Mouse (Mus musculus): ENCODE data around the gene Hdac1. TPM values are rescaled to one million over a fixed set of nuclear protein-coding genes. Genes with fewer than 3 reads are reported as not detected.

Hdac1 gene
- polyA plus RNA-seq, 1 experiment from 2014 or later, result 59.7 TPM

GRCm38 (mm10) chr4:129576863-129577491 is 34.5 kb upstream of the Hdac1 start:
- no peaks in the 10 kb centered on the region for H3K27me3 ChIP-seq
- TF ChIP-seq CTCF (IDR thresholded peaks at IDR 0.05), result peak; percentile 82
- ATAC-seq, result no peak
- DNase-seq (ENCODE audit: low read depth, low spot score), result no peak
- in situ Hi-C loops (cut with MboI; ENCODE audit: low pct_unique_long_range_greater_than_20kb), result no loop called here
- ChIA-PET CTCF (interaction anchor here (0.7 to 3.6 kb wide), 9 partner anchors 9 to 36 kb away, joined by 3 to 19 read pairs (median 4); no protein-coding TSS in a partner anchor), POLR2A (interaction anchor here (1.0 to 1.3 kb wide), 2 partner anchors 34 to 42 kb away, joined by 3 to 4 read pairs; partner anchors contain the start of gene Hdac1)

DNA sequence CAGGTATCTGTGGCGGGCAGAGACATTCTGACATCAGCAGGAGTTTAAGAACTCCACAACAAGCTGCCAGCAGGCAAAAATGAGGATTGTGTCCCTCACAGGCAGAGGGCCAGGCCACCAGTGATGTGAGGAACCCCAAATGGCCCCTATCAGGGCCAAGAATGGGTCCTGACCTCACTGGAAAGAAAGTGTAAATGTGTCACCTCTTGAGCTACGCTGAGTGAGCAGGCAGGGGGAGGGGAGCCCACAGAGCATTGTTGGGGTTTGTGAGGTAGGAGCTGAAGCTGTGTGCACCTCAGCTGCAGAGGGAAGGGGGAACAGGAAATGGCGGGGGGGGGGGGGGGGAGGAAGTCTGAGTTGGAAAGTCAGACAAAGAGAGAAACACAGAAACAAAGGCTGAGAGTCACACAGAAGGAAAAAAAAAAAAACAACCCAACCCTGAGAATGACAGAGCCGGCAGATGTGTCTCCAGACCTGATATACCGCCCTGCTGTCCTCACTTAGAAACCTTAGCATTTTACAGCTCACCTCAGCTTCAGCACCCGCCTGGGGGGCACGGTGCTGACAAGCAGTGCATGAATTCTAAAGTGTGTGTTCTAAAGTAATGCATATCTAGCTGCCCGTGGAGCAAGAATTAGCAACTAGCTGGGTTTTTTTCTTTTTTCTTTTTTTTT is 32.8 kb upstream of the Hdac1 start:
- CTCF ChIA-PET, result no interaction called here
- no peak for TF ChIP-seq CTCF (IDR thresholded peaks at IDR 0.05)
- DNase-seq (ENCODE audit: low read depth, low spot score) (no peak), ATAC-seq (no peak)
- POLR2A ChIA-PET, result no interaction called here
- no peaks in the 10 kb centered on the region for H3K27me3 ChIP-seq
- in situ Hi-C loops (cut with MboI; ENCODE audit: low pct_unique_long_range_greater_than_20kb), result no loop called here

GRCm38 (mm10) chr4:129573430-129573829 is 30.9 kb upstream of the Hdac1 start, which contains the start of gene Lck:
Gene Lck, minus strand, starts transcription at chr4:129573641.
- in situ Hi-C loops (cut with MboI; ENCODE audit: low pct_unique_long_range_greater_than_20kb), result no loop called here
- no peaks in the 10 kb centered on the region for H3K27me3 ChIP-seq
- no peak for TF ChIP-seq CTCF (IDR thresholded peaks at IDR 0.05)
- POLR2A ChIA-PET, result no interaction called here
- DNase-seq (ENCODE audit: low read depth, low spot score), result no peak
- no peak for ATAC-seq
- CTCF ChIA-PET, result interaction anchor here (2.1 kb wide), 1 partner anchor 36 kb away, joined by 5 read pairs; no protein-coding TSS in a partner anchor

DNA sequence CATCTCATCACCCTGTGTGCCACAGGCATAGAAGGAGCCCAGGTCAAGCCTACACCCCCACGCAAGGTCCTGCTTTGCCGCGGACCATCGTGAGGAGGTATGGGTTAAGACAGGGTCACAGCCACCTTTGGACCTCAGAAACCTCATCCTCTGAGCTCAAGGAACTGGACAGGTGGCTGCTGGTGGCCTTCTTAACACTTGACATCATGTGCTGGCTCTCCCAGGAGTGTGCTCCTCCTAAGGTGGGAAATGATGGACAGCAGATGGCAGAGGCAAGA is 30.5 kb upstream of the Hdac1 start:
- in situ Hi-C loops (cut with MboI; ENCODE audit: low pct_unique_long_range_greater_than_20kb), result no loop called here
- no peaks in the 10 kb centered on the region for H3K27me3 ChIP-seq
- ChIA-PET POLR2A (no interaction called here), CTCF (interaction anchor here (2.1 kb wide), 1 partner anchor 36 kb away, joined by 5 read pairs; no protein-coding TSS in a partner anchor)
- no peak for TF ChIP-seq CTCF (IDR thresholded peaks at IDR 0.05)
- ATAC-seq (no peak), DNase-seq (ENCODE audit: low read depth, low spot score) (no peak)

DNA sequence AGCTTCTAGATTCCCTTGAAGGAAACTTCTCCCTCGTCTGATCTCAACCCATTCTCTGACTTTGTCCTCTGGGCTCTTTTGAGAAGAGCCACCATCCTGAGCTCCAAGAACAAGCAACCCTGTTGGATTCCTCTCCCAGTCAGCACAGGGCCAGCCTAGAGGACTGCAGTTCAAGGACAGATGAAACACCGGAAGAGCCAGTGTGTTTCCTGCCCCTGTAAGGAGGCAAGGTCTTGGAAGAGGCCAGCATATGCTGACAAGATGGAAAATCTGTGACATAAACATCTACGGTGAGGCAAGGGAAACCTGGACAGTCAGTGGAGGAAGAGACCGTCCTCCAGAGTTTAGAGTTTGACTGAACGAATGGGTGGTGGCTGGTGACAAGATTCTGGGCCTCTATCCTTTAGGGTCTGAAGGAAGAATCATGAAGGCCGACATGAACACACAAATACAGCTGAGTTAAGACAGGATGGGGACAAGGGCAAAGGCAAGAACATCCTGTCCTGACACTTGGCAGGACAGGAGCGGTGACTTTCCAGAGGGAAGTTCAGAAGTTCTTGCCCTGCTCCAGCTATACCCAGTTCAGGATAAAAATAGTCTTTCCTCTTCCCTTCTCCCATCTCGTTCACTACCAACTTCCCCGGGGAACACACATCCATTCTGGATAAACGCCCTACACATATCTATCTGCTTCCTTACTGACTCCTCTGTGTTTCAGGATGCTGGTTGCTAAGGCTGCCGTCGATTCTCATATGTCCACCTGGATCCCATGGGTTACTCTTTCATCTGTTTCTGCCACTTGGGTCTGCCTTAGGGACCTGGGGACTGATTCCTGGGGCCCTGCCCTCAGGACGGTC is 30.0 kb upstream of the Hdac1 start:
- ChIA-PET POLR2A (no interaction called here), CTCF (interaction anchor here (2.1 kb wide), 1 partner anchor 37 kb away, joined by 5 read pairs; no protein-coding TSS in a partner anchor)

GRCm38 (mm10) chr4:129571551-129572084 is 29.1 kb upstream of the Hdac1 start:
- no peaks in the 10 kb centered on the region for H3K27me3 ChIP-seq
- ChIA-PET POLR2A (no interaction called here), CTCF (interaction anchor here (2.1 kb wide), 1 partner anchor 37 kb away, joined by 5 read pairs; no protein-coding TSS in a partner anchor)
- ATAC-seq, result no peak
- in situ Hi-C loops (cut with MboI; ENCODE audit: low pct_unique_long_range_greater_than_20kb), result no loop called here
- no peak for DNase-seq (ENCODE audit: low read depth, low spot score)
- no peak for TF ChIP-seq CTCF (IDR thresholded peaks at IDR 0.05)

More for the DNA sequence above, 30.0 kb upstream of the Hdac1 start:
- no peak for TF ChIP-seq CTCF (IDR thresholded peaks at IDR 0.05)
- in situ Hi-C loops (cut with MboI; ENCODE audit: low pct_unique_long_range_greater_than_20kb), result no loop called here
- no peak for DNase-seq (ENCODE audit: low read depth, low spot score)
- no peaks in the 10 kb centered on the region for H3K27me3 ChIP-seq
- ATAC-seq, result no peak

DNA sequence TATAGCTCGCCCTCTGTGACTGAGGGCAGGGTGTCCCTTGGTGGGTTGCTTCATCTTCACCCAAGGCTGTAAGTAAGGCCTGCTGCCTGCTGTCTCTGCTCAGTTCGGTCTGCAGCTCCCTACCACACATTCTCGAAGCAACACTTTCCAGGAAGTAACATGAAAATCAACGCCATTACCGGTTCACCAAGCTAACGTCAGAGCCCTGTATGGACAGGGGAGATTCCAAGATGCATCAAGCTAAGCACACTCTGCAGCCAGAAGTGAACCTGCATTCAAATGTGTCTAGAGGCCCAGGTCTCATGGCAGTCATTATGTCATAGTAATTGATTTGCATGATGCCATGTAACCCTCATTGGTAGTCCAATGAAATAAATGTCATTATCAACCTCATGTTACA is 27.5 kb upstream of the Hdac1 start:
- CTCF ChIA-PET, result no interaction called here
- H3K27me3 ChIP-seq, result no peaks in the 10 kb centered on the region
- no peak for TF ChIP-seq CTCF (IDR thresholded peaks at IDR 0.05)
- POLR2A ChIA-PET, result no interaction called here
- ATAC-seq (no peak), DNase-seq (ENCODE audit: low read depth, low spot score) (no peak)
- in situ Hi-C loops (cut with MboI; ENCODE audit: low pct_unique_long_range_greater_than_20kb), result no loop called here

GRCm38 (mm10) chr4:129568366-129568765 is 25.9 kb upstream of the Hdac1 start:
- CTCF ChIA-PET, result no interaction called here
- POLR2A ChIA-PET, result no interaction called here
- ATAC-seq (no peak), DNase-seq (ENCODE audit: low read depth, low spot score) (no peak)
- TF ChIP-seq CTCF (IDR thresholded peaks at IDR 0.05), result no peak
- no peaks in the 10 kb centered on the region for H3K27me3 ChIP-seq
- in situ Hi-C loops (cut with MboI; ENCODE audit: low pct_unique_long_range_greater_than_20kb), result no loop called here

DNA sequence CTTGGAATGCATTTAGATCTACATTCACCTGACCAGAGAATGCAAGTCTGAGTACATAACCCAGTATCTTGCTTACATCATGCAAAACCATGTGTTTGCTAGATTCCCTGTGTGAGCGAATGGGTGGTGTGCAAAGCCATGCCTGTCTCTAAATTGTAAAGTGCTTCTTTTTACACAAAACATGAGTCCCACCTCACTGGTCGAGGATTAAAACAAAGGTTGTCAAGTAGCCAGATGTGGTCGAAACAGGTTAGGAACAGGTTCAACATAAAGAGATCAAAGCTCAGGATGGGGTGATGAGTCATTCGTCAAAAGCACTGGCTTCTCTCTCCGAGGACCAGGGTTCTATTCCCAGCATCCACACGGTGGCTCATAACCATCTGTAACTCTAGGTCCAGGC is 22.6 kb upstream of the Hdac1 start:
- no peaks in the 10 kb centered on the region for H3K27me3 ChIP-seq
- no peak for TF ChIP-seq CTCF (IDR thresholded peaks at IDR 0.05)
- POLR2A ChIA-PET, result no interaction called here
- no peak for DNase-seq (ENCODE audit: low read depth, low spot score)
- CTCF ChIA-PET, result no interaction called here
- no peak for ATAC-seq
- in situ Hi-C loops (cut with MboI; ENCODE audit: low pct_unique_long_range_greater_than_20kb), result no loop called here

GRCm38 (mm10) chr4:129563718-129564117 is 21.2 kb upstream of the Hdac1 start:
- TF ChIP-seq CTCF (IDR thresholded peaks at IDR 0.05), result no peak

More at GRCm38 (mm10) chr4:129563718-129564117, 21.2 kb upstream of the Hdac1 start:
- ChIA-PET CTCF (no interaction called here), POLR2A (no interaction called here)
- in situ Hi-C loops (cut with MboI; ENCODE audit: low pct_unique_long_range_greater_than_20kb), result no loop called here
- DNase-seq (ENCODE audit: low read depth, low spot score) (no peak), ATAC-seq (no peak)
- no peaks in the 10 kb centered on the region for H3K27me3 ChIP-seq
